Mouse (Mus musculus) heart, postnatal 36 days (tissue): ENCODE measurements around the gene Timp2. TPM values are rescaled to one million over a fixed set of nuclear protein-coding genes. Genes with fewer than 3 reads are reported as not detected.
"Not testable (repeated sequence)": the region's sequence is repeated elsewhere in the genome, so short reads cannot be mapped to it uniquely, and the experiment has no call there.

Experiments used
- DNase-seq, 2 experiments: peaks; one replicate each; pipeline ENCODE4 v3.0.0; 2021 to 2022
- intact Hi-C: fragments of 180-260 bp; cut with DNase I; formaldehyde crosslinking; loops from one replicate; pipeline ENCODE4 v1.15.1; 2025
- total RNA-seq, 2 experiments: library from RNA; stranded (reverse); gene quantifications; 2 replicates each; pipeline ENCODE4 v1.2.3; 2021

The Timp2 gene
- total RNA-seq, 2 experiments from 2014 or later, result 118 to 123 TPM

DNA sequence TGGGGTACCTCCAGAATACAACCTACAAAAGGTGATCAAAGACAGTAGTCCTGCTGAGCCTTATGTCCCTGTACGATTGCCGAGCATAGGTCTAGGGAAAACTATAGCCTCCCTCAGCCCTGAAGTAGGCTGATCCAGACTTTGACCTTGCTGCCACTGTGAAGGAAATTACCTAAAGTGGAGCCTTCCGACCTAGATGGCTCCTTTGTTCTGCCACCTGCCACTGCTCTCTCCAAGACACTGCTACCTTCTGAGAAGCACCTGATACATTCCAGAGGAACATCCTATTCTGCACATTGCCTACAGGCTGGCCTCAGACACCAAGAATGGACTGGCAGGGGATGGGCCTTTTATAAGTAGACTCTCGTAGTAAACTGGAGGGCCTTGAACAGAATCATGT is 51.6 kb downstream of the Timp2 start:
- intact Hi-C loops, DNase-seq: not testable (repeated sequence)

DNA sequence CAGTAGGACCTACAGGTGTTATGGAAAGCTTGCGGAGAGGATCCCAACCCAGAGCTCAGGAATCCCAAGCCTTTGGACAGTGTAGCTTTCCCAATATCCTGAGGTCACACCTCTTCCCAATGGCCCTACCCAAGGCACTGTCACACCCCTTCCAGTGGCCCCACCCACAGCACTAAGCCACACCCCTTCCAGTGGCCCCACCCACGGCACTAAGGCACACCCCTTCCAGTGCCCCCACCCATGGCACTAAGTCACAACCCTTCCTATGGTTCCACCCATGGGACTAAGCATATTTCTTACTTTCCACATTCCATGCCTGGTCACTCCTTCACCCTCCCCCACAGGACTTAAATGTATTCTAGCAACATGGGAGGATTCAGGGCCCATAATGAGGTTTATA is 56.7 kb downstream of the Timp2 start:
- no peak for DNase-seq
- intact Hi-C loops, result no loop called here

DNA sequence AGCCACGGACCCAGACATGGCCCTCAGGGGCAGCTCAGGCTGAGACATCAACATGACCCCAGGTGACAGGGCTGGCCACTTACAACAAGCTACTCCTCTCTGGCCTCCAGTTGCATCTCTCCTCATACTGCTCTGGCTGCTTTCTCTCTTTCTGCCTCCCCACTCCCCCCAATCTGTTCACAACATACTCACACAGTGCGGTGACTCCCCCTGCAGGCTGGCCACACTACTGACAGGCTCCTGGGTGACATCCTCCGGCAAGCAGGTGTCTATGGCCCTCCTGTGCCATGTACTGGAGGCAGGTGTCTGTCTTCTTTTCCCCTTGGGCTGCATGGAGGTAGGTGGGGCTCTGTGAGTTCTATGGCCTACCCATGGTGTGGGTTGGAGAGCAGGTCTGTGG is 57.6 kb downstream of the Timp2 start:
- intact Hi-C loops, result no loop called here
- no peak for DNase-seq

DNA sequence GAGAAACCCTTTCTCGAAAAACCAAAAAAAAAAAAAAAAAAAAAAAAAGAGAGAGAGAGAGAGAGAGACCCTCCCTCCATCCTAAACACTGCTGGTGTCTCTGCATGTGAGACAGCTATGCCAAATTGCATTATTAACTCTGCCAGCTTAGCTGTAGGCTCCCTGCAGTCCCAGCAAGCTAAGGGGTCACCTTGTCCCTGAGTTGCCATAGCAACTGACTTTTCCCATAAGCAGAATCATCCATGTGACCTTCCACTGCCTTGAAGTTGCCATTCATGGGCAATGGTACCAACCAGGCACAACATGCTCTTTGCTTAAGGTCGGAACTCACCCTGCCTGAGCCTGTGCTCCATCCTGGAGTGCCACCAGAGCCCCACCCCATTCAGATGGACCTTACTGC is 60.5 kb downstream of the Timp2 start:
- intact Hi-C loops, result no loop called here

DNA sequence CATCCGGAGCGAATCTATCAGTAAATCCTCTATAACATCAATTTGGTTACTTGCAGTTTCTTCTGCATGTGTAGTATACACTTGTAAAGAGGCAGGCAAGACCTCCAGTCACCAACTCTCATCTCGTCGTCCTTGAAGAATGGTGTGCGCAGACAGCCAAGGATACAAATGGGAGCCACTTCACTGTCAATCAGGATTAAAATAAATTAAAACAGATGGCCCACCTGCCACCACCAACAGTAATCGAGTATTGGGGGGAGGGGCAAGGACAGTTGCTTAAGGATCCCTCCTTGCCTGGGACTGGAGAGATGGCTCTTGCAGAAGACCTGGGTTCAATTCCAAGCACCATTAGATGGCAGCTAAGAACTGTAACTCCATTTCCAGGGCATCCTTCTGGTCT is 62.9 kb downstream of the Timp2 start:
- DNase-seq, result no peak
- intact Hi-C loops, result no loop called here

More for the DNA sequence above, 60.5 kb downstream of the Timp2 start:
- no peak for DNase-seq

DNA sequence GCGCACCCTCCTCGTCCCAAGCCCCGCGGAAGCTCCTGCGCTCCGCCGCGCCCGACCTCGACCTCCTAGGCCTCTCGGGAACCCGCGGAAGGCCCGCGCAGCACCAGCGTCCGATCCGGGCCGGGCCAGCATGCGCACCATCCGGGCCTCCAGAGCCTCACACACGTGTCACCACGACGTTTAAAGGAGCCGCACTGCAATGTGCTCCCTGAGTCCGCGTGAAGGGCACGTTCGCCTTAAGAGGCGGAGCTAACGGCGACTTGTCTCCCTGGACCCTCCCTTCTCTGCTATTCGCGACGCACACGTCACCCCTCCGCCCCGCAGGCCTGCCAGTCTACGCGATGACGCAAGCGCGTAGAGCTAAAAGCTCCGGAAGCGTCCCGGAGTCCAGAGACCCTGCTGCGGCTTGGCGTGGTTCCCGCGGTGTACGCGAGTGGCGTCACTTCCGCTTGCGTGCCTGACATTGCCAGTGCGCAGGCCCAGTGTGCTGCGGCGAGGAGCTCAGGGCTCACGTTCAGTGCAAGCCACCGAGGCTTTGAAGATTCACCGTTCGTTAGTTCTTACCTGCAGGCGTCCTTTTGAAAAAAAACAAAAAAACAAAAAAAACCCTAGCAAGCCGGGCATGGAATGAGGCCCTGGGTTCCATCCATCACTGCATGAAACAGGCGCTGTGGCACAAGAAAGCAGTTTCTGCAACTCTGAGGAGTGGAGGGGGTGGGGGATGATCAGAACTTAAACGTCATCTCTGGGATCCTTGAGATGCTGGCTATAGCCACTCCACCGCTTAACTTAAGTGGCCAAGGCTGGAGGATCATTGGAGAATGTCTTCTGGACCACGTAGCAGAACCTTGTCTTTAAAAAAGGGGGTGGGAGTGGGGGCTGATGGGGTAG is 65.3 kb downstream of the Timp2 start, which contains the start of gene Usp36:
Gene Usp36 (minus strand): TSS at position 246 of the 891 bp plus-strand sequence.
- intact Hi-C loops, result no loop called here
- peak; percentile 99 for DNase-seq

DNA sequence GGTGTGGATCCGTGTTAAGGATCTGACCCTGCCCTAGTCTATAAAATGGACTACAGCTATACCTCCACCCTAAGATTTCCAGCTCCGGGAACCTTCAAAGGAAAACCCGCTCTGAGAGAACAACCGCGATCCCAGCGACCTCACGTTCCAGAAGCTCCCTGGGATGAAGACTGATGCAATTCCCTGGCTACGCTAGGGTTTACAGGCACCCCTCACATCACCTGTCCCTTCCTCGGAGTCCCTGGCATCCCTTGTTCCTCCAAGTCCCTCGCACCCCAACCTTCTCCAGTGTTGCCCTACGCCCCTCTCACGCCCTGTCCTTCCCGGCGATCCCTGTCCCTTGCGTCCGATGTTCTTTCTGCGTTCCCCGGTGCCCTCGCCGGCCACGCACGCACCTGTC is 66.0 kb downstream of the Timp2 start:
- no peak for DNase-seq
- intact Hi-C loops, result no loop called here

DNA sequence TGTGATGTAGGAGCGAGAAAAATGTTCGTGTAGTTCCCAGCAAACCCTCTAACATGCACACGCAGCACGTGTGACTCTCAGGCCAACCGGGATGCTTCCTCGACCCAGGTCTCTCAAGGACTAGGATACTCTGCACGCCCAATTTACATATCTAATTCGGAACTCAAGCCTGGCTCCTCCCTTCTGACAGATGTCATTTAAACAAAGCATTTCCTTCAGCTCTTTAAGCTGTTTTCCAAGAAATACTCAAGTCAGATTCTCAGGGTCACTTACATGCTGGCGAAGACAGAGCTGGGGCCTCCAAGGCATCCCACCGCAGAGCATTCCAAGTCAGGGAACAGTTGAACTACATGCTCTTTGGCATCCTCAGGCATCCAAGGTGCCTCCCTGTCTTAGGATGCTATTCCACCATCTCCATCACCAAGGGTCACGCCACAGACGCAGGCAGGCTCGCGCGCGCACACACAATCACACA is 66.5 kb downstream of the Timp2 start:
- no peak for DNase-seq
- intact Hi-C loops, result no loop called here

DNA sequence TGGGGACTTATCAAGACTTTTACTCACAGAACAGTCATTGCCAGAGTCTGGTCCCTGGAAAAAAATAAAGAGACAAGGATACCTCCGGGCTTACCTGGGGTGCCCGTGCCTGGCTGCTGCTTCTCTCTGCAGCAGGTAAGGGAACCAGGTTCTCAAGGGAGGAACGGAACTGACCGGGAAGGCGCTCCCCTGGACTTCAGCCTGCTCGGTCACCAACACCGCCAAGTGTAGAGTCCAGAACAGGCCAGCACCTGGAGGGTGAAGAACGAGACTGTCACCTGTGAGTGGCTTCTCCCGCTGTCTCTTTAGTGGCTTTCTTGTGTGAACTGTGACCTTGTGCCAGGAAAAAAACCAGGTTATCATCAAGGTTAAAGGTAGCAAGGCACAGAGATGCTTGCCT is 68.0 kb downstream of the Timp2 start:
- no peak for DNase-seq
- intact Hi-C loops, result no loop called here

DNA sequence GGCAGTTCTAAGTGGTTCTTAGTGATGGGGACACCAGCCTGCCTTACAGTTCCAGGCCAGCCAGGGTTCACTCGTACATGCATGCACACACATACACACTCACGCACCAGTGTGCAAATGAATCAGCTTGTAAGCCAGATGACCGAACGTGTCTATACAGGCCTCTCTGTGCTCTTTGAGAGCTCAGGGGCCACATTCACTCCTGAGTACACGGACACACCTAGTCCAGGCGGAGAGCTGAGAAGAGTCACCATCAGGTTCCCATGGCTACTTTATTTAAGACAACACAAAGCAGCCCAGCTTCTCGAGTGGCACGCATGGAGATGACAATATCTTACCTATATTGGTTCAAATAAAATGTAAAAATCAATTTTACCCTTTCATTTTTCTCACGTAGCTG is 69.1 kb downstream of the Timp2 start:
- intact Hi-C loops, result no loop called here
- no peak for DNase-seq

DNA sequence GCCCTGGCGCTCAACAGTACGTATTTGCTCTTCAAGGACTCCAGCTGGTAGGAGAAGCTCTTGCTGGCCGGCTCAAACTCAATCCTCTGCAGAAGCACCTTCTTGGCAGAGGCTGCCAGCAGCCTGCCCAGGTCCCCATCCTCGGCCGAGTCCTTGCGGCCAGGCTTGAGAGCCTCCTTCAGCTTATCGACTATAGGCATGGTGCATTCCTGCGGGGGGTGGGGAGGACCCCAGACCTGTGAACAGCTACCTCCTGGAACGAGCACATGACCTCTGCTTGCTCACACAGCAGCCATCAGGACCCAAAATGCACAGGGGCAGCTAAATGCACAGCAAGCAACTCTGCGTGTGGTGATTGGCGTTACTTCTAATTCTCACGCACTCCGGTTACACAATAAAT is 69.7 kb downstream of the Timp2 start:
- DNase-seq, result no peak
- intact Hi-C loops, result no loop called here

DNA sequence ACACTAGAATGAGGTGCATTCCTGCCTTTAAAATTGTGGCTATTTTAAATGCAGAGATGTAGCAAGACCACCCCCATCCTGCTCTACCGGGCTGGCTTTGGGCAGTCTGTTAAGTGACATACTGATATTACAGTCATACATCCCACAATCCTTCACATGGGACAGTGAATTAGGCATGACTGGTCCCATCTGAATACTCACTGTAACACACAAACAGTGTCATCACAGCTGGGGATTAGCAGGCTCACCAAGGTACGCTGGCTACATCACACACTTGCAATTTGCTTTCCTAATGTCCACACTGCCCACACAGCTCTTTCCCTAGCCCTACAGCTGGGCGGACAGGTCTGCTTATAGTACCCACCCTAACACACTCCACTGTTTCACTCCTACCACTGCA is 75.3 kb downstream of the Timp2 start:
- no peak for DNase-seq
- intact Hi-C loops, result no loop called here

DNA sequence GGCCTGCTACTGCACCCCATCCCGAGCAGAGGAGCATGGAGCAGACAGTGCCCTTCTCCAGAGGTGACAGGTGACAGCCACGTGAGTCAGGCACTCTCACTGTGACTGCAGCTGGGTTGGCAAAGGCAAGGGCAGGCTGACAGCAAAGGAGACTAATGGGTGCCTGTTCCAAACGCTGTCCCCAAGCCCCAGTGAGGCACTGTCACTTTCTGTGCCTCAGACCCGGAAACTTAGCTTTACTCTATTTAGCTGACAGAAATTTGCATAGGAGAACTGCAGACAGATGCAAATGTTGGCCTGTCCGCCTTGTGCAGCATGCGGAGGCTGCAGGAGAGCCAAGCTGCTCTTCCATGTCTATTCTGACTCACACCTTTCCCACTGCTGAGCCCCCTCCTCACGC is 79.2 kb downstream of the Timp2 start:
- intact Hi-C loops, result no loop called here
- no peak for DNase-seq

DNA sequence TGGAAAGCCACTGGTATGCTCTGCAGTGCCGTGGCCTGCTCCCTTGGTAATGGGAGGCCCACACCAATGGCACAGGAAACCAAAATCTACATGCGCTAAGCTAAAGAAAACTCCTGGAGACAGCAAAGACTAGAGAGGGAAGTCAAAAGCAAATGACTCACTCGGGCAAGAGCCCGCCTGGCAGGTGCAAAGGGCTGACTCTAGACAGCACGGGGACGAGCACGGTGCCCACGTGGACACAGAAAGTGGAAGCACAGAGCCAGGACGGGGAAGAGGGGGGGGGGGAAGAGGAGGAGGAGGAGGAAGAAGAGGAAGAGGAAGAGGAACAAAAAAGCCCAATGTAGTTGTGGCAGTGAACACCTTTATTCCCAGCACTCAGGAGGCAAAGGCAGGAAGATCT is 80.4 kb downstream of the Timp2 start:
- no peak for DNase-seq
- intact Hi-C loops, result no loop called here

DNA sequence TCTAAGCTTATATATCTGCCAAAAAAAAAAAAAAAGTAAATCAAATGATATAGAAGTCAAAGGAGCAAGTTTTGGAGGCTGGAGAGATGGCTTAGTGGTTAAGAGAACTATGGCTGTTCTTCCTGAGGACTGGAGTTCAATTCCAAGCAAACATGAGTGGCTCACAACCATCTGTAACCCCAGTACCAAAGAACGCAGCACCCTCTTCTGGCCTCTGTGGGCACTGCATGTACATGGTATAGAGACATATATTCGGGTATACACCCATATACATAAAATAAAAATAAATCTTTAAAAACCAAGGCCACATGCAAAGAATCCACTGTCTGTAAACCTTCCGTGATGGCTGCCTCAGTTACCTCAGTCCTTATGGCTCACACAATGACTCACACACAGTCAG is 85.7 kb downstream of the Timp2 start:
- intact Hi-C loops, result loop anchor here (2.0 to 5.0 kb wide), 2 partner anchors 168 to 187 kb away; no protein-coding TSS in a partner anchor
- DNase-seq, result peak in 1 of 2 experiments; percentile 52

DNA sequence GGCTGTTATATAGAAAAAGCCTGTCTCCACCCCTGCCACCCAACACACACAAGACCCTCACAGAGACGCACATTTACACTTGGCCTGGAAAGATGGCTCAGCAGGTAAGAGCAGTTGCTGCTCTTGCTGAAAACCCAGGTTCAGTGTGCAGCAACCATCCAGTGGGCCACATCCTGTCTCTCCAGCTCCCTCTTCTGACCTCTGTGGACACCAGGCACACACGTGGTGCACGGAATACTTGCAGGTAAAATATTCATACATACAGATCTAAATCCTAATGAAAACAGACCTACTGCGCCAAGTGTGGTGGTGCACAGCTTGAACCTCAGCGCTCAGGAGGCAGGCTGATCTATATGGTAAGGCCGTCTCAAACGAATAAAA is 88.9 kb downstream of the Timp2 start:
- intact Hi-C loops, result loop anchor here (5.0 kb wide), 1 partner anchor 164 kb away; no protein-coding TSS in a partner anchor
- no peak for DNase-seq

DNA sequence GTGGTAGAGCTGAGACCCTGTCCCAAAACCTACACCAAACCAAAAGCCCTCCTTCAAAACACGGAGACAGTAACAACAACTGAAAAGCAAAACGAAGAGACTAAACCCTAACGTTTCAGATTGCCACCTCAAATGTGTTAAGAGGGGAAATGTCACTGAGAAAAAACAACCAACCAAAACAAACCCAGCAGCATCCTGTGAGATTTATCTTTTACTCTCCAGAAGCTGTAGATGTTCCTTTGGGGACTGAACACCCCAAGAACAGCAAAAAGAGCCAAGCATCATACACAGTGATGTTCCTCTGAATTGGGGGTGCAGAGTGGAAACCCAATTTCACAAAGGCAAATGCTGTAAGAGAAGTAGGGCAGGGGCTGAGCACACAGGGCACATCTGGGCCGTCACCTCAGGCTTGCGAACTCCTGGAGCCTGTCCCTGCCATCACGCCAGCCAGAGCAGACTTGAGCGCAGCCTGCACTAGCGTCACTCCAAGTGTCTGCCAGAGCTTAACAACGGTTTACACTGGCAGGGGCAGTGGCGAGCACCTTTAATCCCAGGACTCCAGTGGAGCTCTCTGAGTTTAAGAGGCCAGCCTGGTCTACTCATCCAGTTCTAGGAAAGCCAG is 89.4 kb downstream of the Timp2 start:
- intact Hi-C loops, result loop anchor here (5.0 kb wide), 1 partner anchor 164 kb away; no protein-coding TSS in a partner anchor
- no peak for DNase-seq

DNA sequence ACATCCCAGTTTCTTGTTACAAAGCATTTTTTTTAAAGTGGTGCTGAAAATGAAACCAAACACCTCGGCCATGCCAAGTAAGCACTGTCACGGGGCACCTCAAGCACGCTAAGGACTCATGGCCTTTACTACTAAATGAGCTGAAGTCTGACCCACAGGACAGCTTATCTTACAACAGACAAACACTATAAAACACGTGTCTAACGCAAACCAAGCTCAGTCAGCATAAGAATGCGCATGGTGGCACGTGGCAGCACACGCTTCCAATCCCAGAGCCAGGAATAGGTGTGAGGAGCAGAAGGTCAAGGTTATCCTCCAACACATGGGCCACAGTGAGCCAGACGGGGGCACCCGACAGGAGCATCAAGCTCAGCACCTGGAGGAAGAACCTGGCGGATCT is 89.9 kb downstream of the Timp2 start:
- intact Hi-C loops, result loop anchor here (5.0 kb wide), 1 partner anchor 163 kb away; no protein-coding TSS in a partner anchor

DNA sequence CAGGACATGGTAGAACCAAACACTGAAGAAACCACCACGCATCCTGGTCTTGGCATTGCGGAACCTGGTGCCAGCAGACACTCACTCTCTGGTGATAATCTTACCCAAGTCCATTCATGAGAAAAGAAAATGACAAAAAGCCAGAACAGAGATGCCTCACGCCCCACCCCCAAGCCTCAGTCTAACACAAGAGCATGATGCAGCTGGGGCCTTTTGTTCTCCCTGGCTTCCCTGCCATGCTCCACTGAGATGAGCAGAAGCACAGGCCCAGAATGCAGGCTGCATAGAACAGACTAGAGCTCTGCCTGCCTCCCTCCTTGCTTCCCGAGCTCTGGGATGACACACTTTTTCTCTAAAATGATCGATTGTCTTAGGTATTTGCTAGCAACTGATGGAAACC is 92.4 kb downstream of the Timp2 start:
- DNase-seq, result no peak
- intact Hi-C loops, result no loop called here

More for the DNA sequence above, 89.9 kb downstream of the Timp2 start:
- DNase-seq, result no peak

DNA sequence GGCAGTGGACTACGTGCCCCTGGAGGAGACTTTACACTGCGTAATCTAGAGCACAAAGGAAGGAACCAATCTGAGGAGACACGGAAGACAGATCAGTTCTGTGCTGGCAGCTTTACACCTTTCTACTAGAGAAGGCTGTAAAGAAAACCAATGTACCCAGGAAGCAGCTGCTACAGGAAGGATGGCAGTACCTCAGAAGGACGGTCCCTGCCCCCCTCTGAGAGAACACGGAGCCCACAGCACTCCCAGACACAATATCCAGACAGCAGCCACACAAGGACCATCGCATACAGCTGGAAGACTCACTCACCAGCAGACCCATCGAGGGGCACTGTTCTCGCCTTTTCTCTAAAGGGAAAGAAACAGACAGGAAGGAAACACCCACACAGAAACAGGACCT is 95.5 kb downstream of the Timp2 start:
- intact Hi-C loops, result no loop called here
- no peak for DNase-seq

DNA sequence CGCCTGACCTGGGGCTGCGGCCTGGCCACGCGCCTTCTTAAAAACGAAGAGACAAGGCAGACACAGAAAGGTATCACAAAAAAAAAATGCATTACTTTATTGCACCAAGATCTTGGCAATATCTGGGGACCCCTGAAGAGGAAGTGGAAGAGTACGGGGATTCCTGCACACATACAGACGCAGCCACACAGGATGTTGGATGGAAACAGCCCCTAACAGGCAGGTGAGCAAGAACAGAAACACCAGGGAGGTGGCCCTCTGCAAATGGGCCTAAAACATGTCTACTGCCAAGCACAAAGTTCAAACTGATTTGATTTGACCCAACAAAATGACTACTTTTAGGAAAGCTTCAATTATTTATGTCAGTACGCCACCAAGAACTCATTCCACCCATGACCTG is 96.0 kb downstream of the Timp2 start:
- intact Hi-C loops, result no loop called here
- DNase-seq, result no peak

DNA sequence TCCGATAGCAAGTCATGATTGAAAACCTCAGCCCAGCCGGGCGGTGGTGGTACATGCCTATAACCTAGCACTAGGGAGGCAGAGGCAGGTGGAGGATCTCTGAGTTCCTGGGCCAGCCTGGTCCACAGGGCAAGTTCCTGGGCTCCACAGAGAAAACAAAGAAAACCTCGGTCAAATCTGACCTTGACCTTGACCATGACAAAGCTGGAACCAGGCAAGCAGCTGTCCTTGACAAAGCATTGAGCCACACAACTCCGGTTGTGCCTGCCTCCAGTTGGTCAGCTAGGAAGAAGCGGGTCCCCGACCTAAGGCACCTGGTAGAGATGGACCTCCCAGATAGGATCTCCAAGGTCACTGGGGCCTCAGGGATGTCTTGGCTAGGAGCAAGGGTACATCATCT is 99.2 kb downstream of the Timp2 start:
- no peak for DNase-seq
- intact Hi-C loops, result no loop called here
